Comparison of ENCODE assay signal across 8 mouse cellular contexts in genomic region chr8:83595050-83595345, GRCm38 (mm10). TPM values are rescaled to one million over a fixed set of nuclear protein-coding genes. Genes with fewer than 3 reads are reported as not detected.
DNase-seq lines count a peak whose midpoint lies in the region; ATAC-seq and TF ChIP-seq lines count a peak whose summit lies in the region.
"Not testable (repeated sequence)": the region's sequence is repeated elsewhere in the genome, so short reads cannot be mapped to it uniquely, and the experiment has no call there.

No protein-coding gene starts in this region.

- TF ChIP-seq EP300 in liver, embryonic 14.5 days (IDR thresholded peaks at IDR 0.05; ENCODE audit: low read depth): not testable (repeated sequence)

- not testable (repeated sequence) for H3K36me3 ChIP-seq in forebrain, embryonic 15.5 days; hindbrain, embryonic 11.5 days (ENCODE audit: control insufficient read depth, insufficient read depth, low read length); kidney, embryonic 16.5 days (ENCODE audit: insufficient read depth, low read length); liver, embryonic 14.5 days (replicated peaks; ENCODE audit: control insufficient read depth, insufficient read depth, low read depth); midbrain, embryonic 13.5 days; spleen, adult 2 months (ENCODE audit: control insufficient read depth, insufficient read depth, low read length)

- DNase-seq in 3T3-L1 (ENCODE audit: low read depth, low spot score): peak; percentile 25
- not testable (repeated sequence) for DNase-seq in hindbrain, embryonic 11.5 days (ENCODE audit: low spot score); liver, embryonic 14.5 days (ENCODE audit: low read depth in 3 of 3, low spot score in 3 of 3); spleen, adult 2 months (ENCODE audit: low read depth in 1 of 2, low spot score in 2 of 2)

- not testable (repeated sequence) for H3K27me3 ChIP-seq in forebrain, embryonic 15.5 days; hindbrain, embryonic 11.5 days (ENCODE audit: control insufficient read depth, insufficient read depth, low read length); kidney, embryonic 16.5 days (ENCODE audit: insufficient read depth, low read length); liver, embryonic 14.5 days (ENCODE audit: control insufficient read depth, insufficient read depth, low read length); midbrain, embryonic 13.5 days; spleen, adult 2 months (ENCODE audit: control insufficient read depth, insufficient read depth, low read length)

- WGBS in forebrain, embryonic 15.5 days: 57% methylated on average over 3 of the region's 3 CpGs
- 68% methylated on average over 3 of the region's 3 CpGs for WGBS in hindbrain, embryonic 11.5 days
- 54% methylated on average over 3 of the region's 3 CpGs for WGBS in kidney, embryonic 16.5 days
- WGBS in liver, embryonic 14.5 days (ENCODE audit: insufficient replicate concordance): 38% methylated on average over 3 of the region's 3 CpGs
- WGBS in midbrain, embryonic 13.5 days: 53% methylated on average over 3 of the region's 3 CpGs
- 34% methylated on average over 3 of the region's 3 CpGs for WGBS in spleen, adult 2 months

- peak overlapping the region; percentile 52 for H3K4me2 ChIP-seq in forebrain, embryonic 15.5 days (replicated peaks)
- H3K4me2 ChIP-seq in hindbrain, embryonic 11.5 days (replicated peaks; ENCODE audit: low read depth, low read length): peak overlapping the region; percentile 44
- H3K4me2 ChIP-seq in kidney, embryonic 16.5 days (replicated peaks; ENCODE audit: low read depth, low read length): peak overlapping the region; percentile 91
- peak overlapping the region; percentile 90 for H3K4me2 ChIP-seq in liver, embryonic 14.5 days (ENCODE audit: low read depth)
- H3K4me2 ChIP-seq in midbrain, embryonic 13.5 days (replicated peaks): peak overlapping the region; percentile 55

- ATAC-seq in forebrain, embryonic 15.5 days (replicated peaks); hindbrain, embryonic 11.5 days (ENCODE audit: low FRiP score); kidney, embryonic 16.5 days (ENCODE audit: low FRiP score, low TSS enrichment); liver, embryonic 14.5 days (ENCODE audit: insufficient read depth); midbrain, embryonic 13.5 days: not testable (repeated sequence)

- H3K27ac ChIP-seq in cortical plate, adult 2 months (ENCODE audit: insufficient read depth, low read length): peak overlapping the region; percentile 76
- H3K27ac ChIP-seq in forebrain, embryonic 15.5 days (replicated peaks): peak overlapping the region; percentile 93
- H3K27ac ChIP-seq in hindbrain, embryonic 11.5 days (ENCODE audit: low read depth, low read length): peak overlapping the region; percentile 93
- peak overlapping the region; percentile 90 for H3K27ac ChIP-seq in kidney, embryonic 16.5 days (ENCODE audit: low read length)
- H3K27ac ChIP-seq in liver, embryonic 14.5 days: peak overlapping the region; percentile 94
- peak overlapping the region; percentile 93 for H3K27ac ChIP-seq in midbrain, embryonic 13.5 days
- H3K27ac ChIP-seq in spleen, adult 2 months (ENCODE audit: insufficient read depth, low read length): peak overlapping the region; percentile 77

- peak overlapping the region; percentile 91; the same call in 1 of the 2 replicates for H3K4me3 ChIP-seq in cortical plate, adult 2 months (ENCODE audit: insufficient read depth, low read length)
- peak overlapping the region; percentile 58 for H3K4me3 ChIP-seq in forebrain, embryonic 15.5 days
- peak overlapping the region; percentile 88 for H3K4me3 ChIP-seq in hindbrain, embryonic 11.5 days (ENCODE audit: low read depth, low read length)
- peak overlapping the region; percentile 72 for H3K4me3 ChIP-seq in kidney, embryonic 16.5 days (ENCODE audit: low read length)
- peak overlapping the region; percentile 65 to 69 for H3K4me3 ChIP-seq in liver, embryonic 14.5 days (ENCODE audit: insufficient read depth in 1 of 2, low read depth in 2 of 2, low read length in 2 of 2)
- H3K4me3 ChIP-seq in midbrain, embryonic 13.5 days (replicated peaks): peak overlapping the region; percentile 96
- H3K4me3 ChIP-seq in spleen, adult 2 months (ENCODE audit: extremely low read depth, insufficient read depth, insufficient read length): not testable (repeated sequence)

- not testable (repeated sequence) for TF ChIP-seq CTCF in cortical plate, adult 2 months (IDR thresholded peaks at IDR 0.05; ENCODE audit: extremely low read depth, insufficient read depth, low read length); spleen, adult 2 months (IDR thresholded peaks at IDR 0.05; ENCODE audit: extremely low read depth, insufficient read depth, insufficient read length, insufficient replicate concordance)
- TF ChIP-seq CTCF in liver, embryonic 14.5 days (IDR thresholded peaks at IDR 0.05; ENCODE audit: low read depth): peak; percentile 49

- not testable (repeated sequence) for TF ChIP-seq POLR2A in cortical plate, adult 2 months (IDR thresholded peaks at IDR 0.05; ENCODE audit: extremely low read depth, insufficient read depth, low read length); spleen, adult 2 months (IDR thresholded peaks at IDR 0.05; ENCODE audit: low read depth, low read length)

- H3K4me1 ChIP-seq in cortical plate, adult 2 months (ENCODE audit: control insufficient read depth, insufficient read depth, low read length); hindbrain, embryonic 11.5 days (replicated peaks; ENCODE audit: control insufficient read depth, insufficient read depth, low read length); spleen, adult 2 months (ENCODE audit: control insufficient read depth, insufficient read depth, insufficient read length): not testable (repeated sequence)
- peaks cover 32% of the 10 kb centered on the region for H3K4me1 ChIP-seq in forebrain, embryonic 15.5 days
- H3K4me1 ChIP-seq in kidney, embryonic 16.5 days (ENCODE audit: insufficient read depth, low read length): peaks cover 23% of the 10 kb centered on the region
- peaks cover 27 to 30% of the 10 kb centered on the region in 2 experiments for H3K4me1 ChIP-seq in liver, embryonic 14.5 days (replicated peaks; ENCODE audit: control insufficient read depth in 2 of 2, insufficient read depth in 2 of 2, low read length in 1 of 2)
- peaks cover 39% of the 10 kb centered on the region for H3K4me1 ChIP-seq in midbrain, embryonic 13.5 days (replicated peaks)

- peak overlapping the region; percentile 46 for H3K9ac ChIP-seq in forebrain, embryonic 15.5 days (replicated peaks)
- H3K9ac ChIP-seq in hindbrain, embryonic 11.5 days (ENCODE audit: low read depth, low read length): peak overlapping the region; percentile 71
- peak overlapping the region; percentile 77 for H3K9ac ChIP-seq in kidney, embryonic 16.5 days (replicated peaks; ENCODE audit: low read length)
- peak overlapping the region; percentile 83 for H3K9ac ChIP-seq in liver, embryonic 14.5 days (replicated peaks)
- H3K9ac ChIP-seq in midbrain, embryonic 13.5 days (replicated peaks): peak overlapping the region; percentile 69

- not testable (repeated sequence) for H3K9me3 ChIP-seq in forebrain, embryonic 15.5 days; hindbrain, embryonic 11.5 days (ENCODE audit: control insufficient read depth, low read length); kidney, embryonic 16.5 days (ENCODE audit: low read length); liver, embryonic 14.5 days (ENCODE audit: control insufficient read depth, low read length); midbrain, embryonic 13.5 days

RNA-seq across cellular contexts. Expression of gene Tecr, which starts 12.8 kb away (rescaled TPM):
- 854 and 882 TPM in 2 replicates for polyA plus RNA-seq in cortical plate, adult 2 months (2012; rRNA removed)
- 683 and 712 TPM in 2 replicates for polyA plus RNA-seq in forebrain, embryonic 15.5 days (2015; fragmentation: Nextera tagmentation; extraction: Ambion mirVana)
- 732 and 754 TPM in 2 replicates for polyA plus RNA-seq in hindbrain, embryonic 11.5 days (2014; fragmentation: Nextera tagmentation; extraction: Ambion mirVana)
- 631 and 669 TPM in 2 replicates for polyA plus RNA-seq in kidney, embryonic 16.5 days (2015; fragmentation: Nextera tagmentation; extraction: Ambion mirVana)
- polyA plus RNA-seq in liver, embryonic 14.5 days (2012; rRNA removed): 176 and 217 TPM in 2 replicates
- polyA plus RNA-seq in liver, embryonic 14.5 days (2014; fragmentation: Nextera tagmentation; extraction: Ambion mirVana): 294 and 325 TPM in 2 replicates
- polyA plus RNA-seq in midbrain, embryonic 13.5 days (2015; fragmentation: Nextera tagmentation; extraction: Ambion mirVana): 820 and 847 TPM in 2 replicates
- 309 and 381 TPM in 2 replicates for polyA plus RNA-seq in spleen, adult 2 months (2012; rRNA removed)

RNA-seq across cellular contexts. Expression of gene Dnajb1, which starts 13.0 kb away (rescaled TPM):
- polyA plus RNA-seq in cortical plate, adult 2 months (2012; rRNA removed): 39.7 and 41.9 TPM in 2 replicates
- 59.8 and 63.0 TPM in 2 replicates for polyA plus RNA-seq in forebrain, embryonic 15.5 days (2015; fragmentation: Nextera tagmentation; extraction: Ambion mirVana)
- polyA plus RNA-seq in hindbrain, embryonic 11.5 days (2014; fragmentation: Nextera tagmentation; extraction: Ambion mirVana): 66.1 and 66.7 TPM in 2 replicates
- 67.5 and 68.0 TPM in 2 replicates for polyA plus RNA-seq in kidney, embryonic 16.5 days (2015; fragmentation: Nextera tagmentation; extraction: Ambion mirVana)
- 26.1 and 32.7 TPM in 2 replicates for polyA plus RNA-seq in liver, embryonic 14.5 days (2012; rRNA removed)
- 37.6 and 37.8 TPM in 2 replicates for polyA plus RNA-seq in liver, embryonic 14.5 days (2014; fragmentation: Nextera tagmentation; extraction: Ambion mirVana)
- 56.6 and 61.5 TPM in 2 replicates for polyA plus RNA-seq in midbrain, embryonic 13.5 days (2015; fragmentation: Nextera tagmentation; extraction: Ambion mirVana)
- 24.9 and 30.8 TPM in 2 replicates for polyA plus RNA-seq in spleen, adult 2 months (2012; rRNA removed)

RNA-seq across cellular contexts. Expression of gene Ndufb7, which starts 28.5 kb away (rescaled TPM):
- polyA plus RNA-seq in cortical plate, adult 2 months (2012; rRNA removed): 324 and 325 TPM in 2 replicates
- polyA plus RNA-seq in forebrain, embryonic 15.5 days (2015; fragmentation: Nextera tagmentation; extraction: Ambion mirVana): 327 and 356 TPM in 2 replicates
- polyA plus RNA-seq in hindbrain, embryonic 11.5 days (2014; fragmentation: Nextera tagmentation; extraction: Ambion mirVana): 358 and 366 TPM in 2 replicates
- polyA plus RNA-seq in kidney, embryonic 16.5 days (2015; fragmentation: Nextera tagmentation; extraction: Ambion mirVana): 356 and 362 TPM in 2 replicates
- polyA plus RNA-seq in liver, embryonic 14.5 days (2012; rRNA removed): 160 and 197 TPM in 2 replicates
- 283 and 290 TPM in 2 replicates for polyA plus RNA-seq in liver, embryonic 14.5 days (2014; fragmentation: Nextera tagmentation; extraction: Ambion mirVana)
- polyA plus RNA-seq in midbrain, embryonic 13.5 days (2015; fragmentation: Nextera tagmentation; extraction: Ambion mirVana): 380 and 382 TPM in 2 replicates
- polyA plus RNA-seq in spleen, adult 2 months (2012; rRNA removed): 169 and 246 TPM in 2 replicates

RNA-seq across cellular contexts. Expression of gene Gipc1, which starts 57.5 kb away (rescaled TPM):
- 93.6 and 94.6 TPM in 2 replicates for polyA plus RNA-seq in cortical plate, adult 2 months (2012; rRNA removed)
- 161 and 168 TPM in 2 replicates for polyA plus RNA-seq in forebrain, embryonic 15.5 days (2015; fragmentation: Nextera tagmentation; extraction: Ambion mirVana)
- 176 and 182 TPM in 2 replicates for polyA plus RNA-seq in hindbrain, embryonic 11.5 days (2014; fragmentation: Nextera tagmentation; extraction: Ambion mirVana)
- polyA plus RNA-seq in kidney, embryonic 16.5 days (2015; fragmentation: Nextera tagmentation; extraction: Ambion mirVana): 227 and 237 TPM in 2 replicates
- polyA plus RNA-seq in liver, embryonic 14.5 days (2012; rRNA removed): 22.5 and 27.2 TPM in 2 replicates
- 32.5 and 34.7 TPM in 2 replicates for polyA plus RNA-seq in liver, embryonic 14.5 days (2014; fragmentation: Nextera tagmentation; extraction: Ambion mirVana)
- polyA plus RNA-seq in midbrain, embryonic 13.5 days (2015; fragmentation: Nextera tagmentation; extraction: Ambion mirVana): 164 and 172 TPM in 2 replicates
- 27.7 and 32.5 TPM in 2 replicates for polyA plus RNA-seq in spleen, adult 2 months (2012; rRNA removed)

RNA-seq across cellular contexts. Expression of gene Olfr370, which starts 59.4 kb away (rescaled TPM):
- polyA plus RNA-seq in cortical plate, adult 2 months (2012; rRNA removed): not detected in 2 replicates
- polyA plus RNA-seq in forebrain, embryonic 15.5 days (2015; fragmentation: Nextera tagmentation; extraction: Ambion mirVana): 0.06 and 0.08 TPM in 2 replicates
- 0.11 and 0.14 TPM in 2 replicates for polyA plus RNA-seq in hindbrain, embryonic 11.5 days (2014; fragmentation: Nextera tagmentation; extraction: Ambion mirVana)
- not detected in 2 replicates for polyA plus RNA-seq in kidney, embryonic 16.5 days (2015; fragmentation: Nextera tagmentation; extraction: Ambion mirVana)
- polyA plus RNA-seq in liver, embryonic 14.5 days (2012; rRNA removed): not detected in 2 replicates
- polyA plus RNA-seq in liver, embryonic 14.5 days (2014; fragmentation: Nextera tagmentation; extraction: Ambion mirVana): not detected in 2 replicates
- 0.04 TPM in 1 of 2 replicates, not detected in the other for polyA plus RNA-seq in midbrain, embryonic 13.5 days (2015; fragmentation: Nextera tagmentation; extraction: Ambion mirVana)
- polyA plus RNA-seq in spleen, adult 2 months (2012; rRNA removed): not detected in 2 replicates
